Mouse (Mus musculus) embryo, embryonic 11.5 days (tissue): ENCODE measurements around the gene Slc25a19.

ENCODE experiments used
- DNase-seq: peaks from one replicate; pipeline ENCODE4 v3.0.0-alpha.2; 2012; ENCODE audit warnings: low read depth, low spot score

The Slc25a19 gene

DNA sequence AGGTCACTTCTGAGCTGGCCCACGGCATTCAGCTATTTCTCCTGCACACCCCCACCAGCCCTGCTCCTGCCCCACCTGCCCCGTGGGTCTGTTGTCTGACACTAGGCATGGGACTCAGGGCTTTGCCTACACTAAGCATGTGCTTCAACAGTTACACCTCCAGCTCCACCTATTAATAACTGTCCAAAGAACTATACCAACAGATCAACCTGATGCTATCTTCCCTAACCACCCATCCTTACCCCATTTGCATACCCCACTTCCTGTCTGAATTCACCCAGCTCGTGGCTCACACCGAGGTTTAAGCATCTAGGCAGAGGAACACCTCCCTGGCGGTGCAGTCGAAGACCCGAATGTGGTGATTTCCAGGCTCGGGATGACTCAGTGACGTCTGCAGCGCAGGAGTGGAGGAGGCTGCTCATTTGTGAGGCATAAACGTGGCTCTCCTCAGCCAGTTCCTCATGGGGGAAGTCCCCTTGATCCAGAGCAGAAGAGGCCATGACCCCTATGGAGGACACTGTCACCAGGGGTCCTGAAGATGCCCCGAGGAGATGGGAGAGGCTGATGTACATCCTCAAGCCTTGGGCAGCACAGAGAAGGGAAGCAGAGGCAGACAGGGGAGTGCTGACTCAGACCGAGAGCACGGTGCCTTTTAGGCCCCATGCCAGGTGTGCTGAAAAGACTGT, 13.0 kb upstream of the Slc25a19 start:
- DNase-seq = no peak

GRCm38 (mm10) chr11:115640311-115640828, 12.3 kb upstream of the Slc25a19 start:
- DNase-seq = no peak

GRCm38 (mm10) chr11:115639540-115639939, 11.4 kb upstream of the Slc25a19 start:
- no peak for DNase-seq

DNA sequence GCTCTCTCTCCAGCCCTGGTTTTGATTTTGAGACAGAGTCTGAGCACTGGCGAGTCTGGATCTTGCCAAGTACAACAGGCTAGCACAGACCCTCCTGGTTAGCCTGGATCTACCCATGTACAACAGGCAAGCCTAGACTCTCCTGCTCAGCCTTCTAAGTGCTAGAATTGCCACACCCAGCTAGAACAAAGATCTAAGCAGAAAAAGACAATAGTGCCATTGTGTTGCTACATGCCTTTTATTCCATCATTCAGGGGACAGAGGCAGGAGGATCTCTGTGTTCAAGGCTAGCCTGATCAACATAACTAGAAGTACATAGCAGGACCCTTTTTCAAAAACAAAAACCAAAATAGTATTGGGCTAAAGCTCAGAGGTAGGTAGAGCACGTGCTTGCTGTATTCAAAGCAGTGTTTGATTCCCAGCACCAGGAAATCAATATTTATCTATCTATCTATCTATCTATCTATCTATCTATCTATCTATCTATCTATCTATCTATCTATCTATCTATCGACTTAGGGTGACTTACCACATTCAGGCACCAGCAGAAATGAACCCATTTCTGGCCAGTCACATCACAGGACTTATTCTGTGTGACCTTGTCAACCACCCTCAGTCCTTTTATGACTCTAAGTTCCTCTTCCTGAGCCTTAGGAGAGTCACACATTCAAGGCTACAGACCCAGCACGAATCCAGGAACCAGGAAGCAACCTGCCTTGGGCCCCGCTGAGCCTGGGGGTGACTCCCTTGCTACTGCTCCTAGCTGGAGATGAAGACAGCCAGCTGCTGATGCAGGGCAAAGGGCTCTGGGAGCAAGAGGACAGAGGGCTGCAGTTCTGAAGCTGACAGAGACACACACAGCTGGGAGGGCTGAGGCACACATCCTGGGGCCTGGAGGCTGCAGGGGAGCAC, 10.7 kb upstream of the Slc25a19 start:
- DNase-seq = no peak

GRCm38 (mm10) chr11:115636960-115637359, 8.9 kb upstream of the Slc25a19 start:
- DNase-seq = no peak

GRCm38 (mm10) chr11:115635484-115635883, 7.4 kb upstream of the Slc25a19 start:
- DNase-seq = no peak

GRCm38 (mm10) chr11:115635041-115635440, 6.9 kb upstream of the Slc25a19 start:
- no peak for DNase-seq

GRCm38 (mm10) chr11:115634109-115634508, 6.0 kb upstream of the Slc25a19 start:
- no peak for DNase-seq

- DNase-seq = no peak
These were observed 4.8 kb upstream of the Slc25a19 start for GRCm38 (mm10) chr11:115632862-115633261.

- DNase-seq = no peak
These were observed 4.2 kb upstream of the Slc25a19 start for GRCm38 (mm10) chr11:115632247-115632646.

- no peak for DNase-seq
These were observed 3.4 kb upstream of the Slc25a19 start for GRCm38 (mm10) chr11:115631505-115631890.

DNA sequence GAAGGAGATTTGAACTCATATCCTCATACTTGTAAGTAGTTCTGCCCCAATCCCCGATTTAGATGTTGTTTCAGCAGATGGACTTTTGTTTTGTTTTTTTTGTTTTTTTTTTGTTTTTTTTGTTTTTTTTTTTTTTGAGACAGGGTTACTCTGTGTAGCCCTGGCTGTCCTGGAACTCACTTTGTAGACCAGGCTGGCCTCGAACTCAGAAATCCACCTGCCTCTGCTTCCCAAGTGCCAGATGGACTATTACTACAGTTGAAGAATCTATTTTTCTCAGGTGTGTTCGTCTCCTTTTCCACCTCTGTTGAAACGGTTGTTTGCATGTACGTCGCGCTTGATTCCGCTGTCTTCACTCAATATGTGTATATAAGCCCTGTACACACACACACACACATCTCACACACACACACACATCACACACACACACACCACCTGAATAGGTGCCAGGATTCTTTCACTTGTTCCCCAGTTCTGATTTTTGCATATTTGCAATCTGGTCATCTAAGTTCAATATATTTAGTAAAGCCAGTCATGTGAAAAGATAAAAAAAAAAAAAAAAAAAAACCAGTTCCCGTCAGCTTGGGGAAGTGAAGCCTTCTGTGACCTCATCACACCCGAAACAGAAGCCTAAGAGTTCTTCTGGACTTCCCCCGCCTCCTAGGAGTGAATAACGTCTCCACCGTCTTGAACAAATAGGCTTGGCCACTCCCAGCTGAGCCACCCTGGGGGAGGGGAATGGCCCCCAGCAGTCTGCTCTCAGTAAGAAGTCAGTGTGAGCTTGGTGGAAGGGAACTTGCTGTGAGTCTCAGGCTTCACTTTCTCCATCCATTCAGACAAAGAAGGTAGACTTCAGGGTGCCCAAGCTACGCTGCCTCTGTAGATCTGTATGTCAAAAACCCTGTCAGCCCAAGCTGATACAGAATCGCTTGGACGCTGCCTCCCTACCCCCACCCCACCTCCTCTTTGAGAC, 2.7 kb upstream of the Slc25a19 start:
- DNase-seq = no peak

- no peak for DNase-seq
These were observed 1.8 kb upstream of the Slc25a19 start for GRCm38 (mm10) chr11:115629734-115630531.

DNA sequence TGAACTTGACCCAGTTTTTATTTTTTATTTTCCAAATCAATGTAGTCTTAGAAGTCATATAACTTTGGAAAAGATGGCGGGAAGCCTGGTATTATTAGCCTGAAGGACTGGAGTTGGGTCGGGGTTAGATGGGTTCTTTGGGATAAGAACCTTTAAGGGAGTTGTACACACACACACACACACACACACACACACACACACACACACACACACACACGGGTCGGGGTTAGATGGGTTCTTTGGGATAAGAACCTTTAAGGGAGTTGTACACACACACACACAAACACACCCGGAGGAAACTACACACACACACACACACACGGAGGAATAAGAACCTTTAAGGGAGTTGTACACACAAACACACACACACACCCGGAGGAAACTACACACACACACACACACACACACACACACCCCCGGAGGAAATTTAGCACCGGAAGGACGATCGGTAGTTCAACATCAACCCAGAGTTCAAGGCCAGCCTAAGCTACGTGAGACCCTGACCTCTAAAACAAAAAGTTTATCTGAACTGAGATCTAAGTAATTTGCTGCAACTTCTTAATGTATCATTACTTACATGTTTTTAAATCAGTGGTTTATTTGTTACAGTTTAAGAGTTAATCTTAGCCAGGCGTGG, 488 bp upstream of the Slc25a19 start:
- no peak for DNase-seq

GRCm38 (mm10) chr11:115626824-115627616, 1.1 kb downstream of the Slc25a19 start:
- no peak for DNase-seq

DNA sequence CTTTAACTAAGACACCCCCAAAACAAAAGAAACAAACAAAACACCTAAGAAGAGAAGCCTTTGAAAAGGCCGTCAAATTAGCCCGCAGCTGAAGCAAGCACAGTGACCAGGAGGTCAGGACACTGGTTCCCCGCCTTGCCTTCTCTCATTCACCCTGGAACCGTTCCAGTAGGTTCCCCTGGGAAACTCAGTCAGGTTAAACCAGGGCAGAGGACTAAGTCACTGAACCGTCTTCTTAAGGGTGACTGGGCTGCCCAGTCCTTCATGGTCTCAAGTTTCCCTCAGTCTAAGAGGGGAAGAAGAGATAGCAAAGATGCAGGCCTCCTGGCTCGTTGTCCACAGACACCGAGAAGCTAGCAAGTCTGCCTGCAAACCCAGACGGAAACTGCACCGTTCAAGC, 2.2 kb downstream of the Slc25a19 start:
- no peak for DNase-seq

DNA sequence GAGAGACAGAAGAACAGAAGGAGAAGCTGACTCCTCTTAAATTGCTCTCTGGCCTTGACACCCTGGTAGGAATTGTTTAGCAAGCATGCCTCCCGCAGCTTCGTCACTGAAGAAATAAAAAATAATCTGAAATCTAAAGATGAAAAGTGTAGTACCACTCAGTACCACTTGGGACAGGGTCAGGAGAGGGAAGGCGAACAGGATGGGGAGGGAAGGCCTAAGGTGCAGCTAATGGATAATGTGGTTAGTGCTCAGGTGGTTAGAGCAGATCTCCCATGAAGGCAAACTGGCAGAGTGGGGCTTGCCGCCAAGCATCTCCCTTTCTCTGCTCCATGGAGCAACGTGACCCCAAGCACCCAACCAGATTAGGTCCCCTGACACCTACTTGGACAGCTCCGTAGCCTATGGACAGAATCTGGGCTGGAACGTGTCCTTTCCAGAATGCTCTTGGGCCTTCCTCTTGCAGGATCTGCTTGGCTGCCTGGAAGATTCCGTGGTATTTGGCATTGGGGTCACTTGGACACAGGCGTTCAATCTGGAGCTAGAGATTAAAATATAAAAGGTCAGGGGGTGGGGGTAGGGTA, 4.5 kb downstream of the Slc25a19 start:
- DNase-seq = no peak

DNA sequence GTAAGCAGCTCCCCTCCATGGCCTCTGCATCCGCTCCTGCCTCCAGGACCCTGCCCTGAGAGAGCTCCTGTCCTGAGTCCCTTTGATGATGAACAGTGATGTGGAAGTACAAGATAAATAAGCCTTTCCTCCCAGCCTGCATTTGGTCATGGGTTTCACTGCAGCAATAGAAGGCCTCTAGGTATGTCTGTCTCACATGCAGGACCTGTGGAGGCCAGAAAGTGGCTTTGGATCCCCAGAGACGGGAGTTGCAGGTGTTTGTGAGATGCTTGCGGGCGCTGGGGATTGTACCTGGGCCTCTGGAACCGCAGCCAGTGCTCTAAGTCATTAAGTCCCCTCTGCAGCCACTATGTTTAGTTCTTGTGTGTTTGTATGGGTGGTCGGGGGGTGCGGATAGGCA, 8.1 kb downstream of the Slc25a19 start:
- DNase-seq = no peak
